Mouse (Mus musculus) forebrain, embryonic 12.5 days (tissue): ENCODE results near the gene Zfp184. TPM values are rescaled to one million over a fixed set of nuclear protein-coding genes. Genes with fewer than 3 reads are reported as not detected.
A peak's percentile ranks its signal among the peaks of the same experiment; 100 is the strongest.

Source experiments
- ATAC-seq: fragments of 200-750 bp; cut with Nextera tagmentation; 2 replicates; pipeline ENCODE4 v1.8.0; 2017; ENCODE audit warnings: moderate TSS enrichment; ENCODE audit not compliant: low FRiP score
- H3K27ac ChIP-seq: fragments of 300-500 bp; sonication (generic); 2 replicates; pipeline ENCODE4 v1.5.1; 2016; ENCODE audit warnings: mild to moderate bottlenecking
- H3K27me3 ChIP-seq: fragments of 300-500 bp; sonication (generic); 2 replicates; pipeline ENCODE4 v1.6.1; 2016; ENCODE audit warnings: mild to moderate bottlenecking
- H3K36me3 ChIP-seq: fragments of 300-500 bp; sonication (generic); replicated peaks from 2 replicates; pipeline ENCODE4 v1.6.1; 2016; ENCODE audit warnings: mild to moderate bottlenecking
- H3K4me1 ChIP-seq: fragments of 300-500 bp; sonication (generic); 2 replicates; pipeline ENCODE4 v1.6.1; 2016
- H3K4me2 ChIP-seq: fragments of 300-500 bp; sonication (generic); 2 replicates; pipeline ENCODE4 v1.6.1; 2016; ENCODE audit warnings: mild to moderate bottlenecking, moderate library complexity
- H3K4me3 ChIP-seq: fragments of 300-500 bp; sonication (generic); replicated peaks from 2 replicates; pipeline ENCODE4 v1.5.1; 2016; ENCODE audit warnings: mild to moderate bottlenecking
- H3K9ac ChIP-seq: fragments of 300-500 bp; sonication (generic); 2 replicates; pipeline ENCODE4 v1.6.1; 2016; ENCODE audit warnings: mild to moderate bottlenecking
- H3K9me3 ChIP-seq: fragments of 300-500 bp; sonication (generic); 2 replicates; pipeline ENCODE4 v1.6.1; 2016
- WGBS: fragments of 180-500 bp; shearing (Covaris S2); methylation state at CpG from one replicate; pipeline ENCODE4 v1.1.7; 2016; 5-methylcytosine and 5-hydroxymethylcytosine counted together
- polyA plus RNA-seq: library from polyadenylated mRNA; unstranded; fragments of >200 nt; fragmentation: Nextera tagmentation; extraction: Ambion mirVana; gene quantifications from 2 replicates; pipeline ENCODE4 v1.2.1, GENCODE M21; 2016

Zfp184 gene
- polyA plus RNA-seq, 1 experiment from 2014 or later, result 24.5 TPM

- Histone ChIP-seq H3K36me3 (no peaks in the 10 kb centered on the region), H3K4me2 (no peak overlapping the region), H3K27me3 (0 out of 2 replicates have a peak, but pooled peaks cover 3% of the 10 kb centered on the region), H3K4me3 (no peak overlapping the region), H3K27ac (no peak overlapping the region), H3K9ac (no peak overlapping the region), H3K9me3 (no peaks in the 10 kb centered on the region), H3K4me1 (no peaks in the 10 kb centered on the region)
- no peak for ATAC-seq
- 66% methylated on average over 2 of the region's 2 CpGs for WGBS
These were observed 24.9 kb downstream of the Zfp184 start for GRCm38 (mm10) chr13:21969816-21970215.

DNA sequence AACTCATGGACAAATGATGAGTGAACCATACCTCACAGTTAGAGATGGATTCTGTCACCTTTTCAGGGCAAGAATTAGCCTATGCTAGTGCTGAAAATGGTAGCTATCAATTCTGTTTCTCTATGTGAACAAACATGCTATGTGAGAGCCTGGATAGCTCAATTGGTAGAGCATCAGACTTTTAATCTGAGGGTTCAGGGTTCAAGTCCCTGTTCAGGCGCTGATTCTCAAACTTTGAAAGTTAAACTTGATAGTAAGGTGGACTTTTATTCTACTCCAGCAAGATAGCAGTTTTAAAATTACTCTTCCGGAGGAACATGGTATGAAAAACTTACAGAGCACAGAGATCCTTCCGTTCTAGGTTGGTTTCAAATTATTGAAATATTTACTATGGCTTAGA, 26.7 kb downstream of the Zfp184 start:
- 0 out of 2 replicates have a peak, but pooled peaks cover 3% of the 10 kb centered on the region for H3K27me3 ChIP-seq
- no peaks in the 10 kb centered on the region for H3K9me3 ChIP-seq
- H3K4me2 ChIP-seq, result no peak overlapping the region
- no peak overlapping the region for H3K27ac ChIP-seq
- no peak overlapping the region for H3K9ac ChIP-seq
- no peaks in the 10 kb centered on the region for H3K4me1 ChIP-seq
- 36% methylated on average over 3 of the region's 3 CpGs for WGBS
- no peaks in the 10 kb centered on the region for H3K36me3 ChIP-seq
- no peak overlapping the region for H3K4me3 ChIP-seq
- no peak for ATAC-seq

- Histone ChIP-seq H3K4me1 (no peaks in the 10 kb centered on the region), H3K9ac (peak overlapping the region; percentile 73), H3K4me2 (peak overlapping the region; percentile 48), H3K27ac (peak overlapping the region; percentile 87), H3K27me3 (peaks cover 6% of the 10 kb centered on the region), H3K4me3 (peak overlapping the region; percentile 56), H3K36me3 (no peaks in the 10 kb centered on the region), H3K9me3 (no peaks in the 10 kb centered on the region)
- ATAC-seq, result peak; percentile 91
- WGBS, result 0% methylated on average over 23 of the region's 23 CpGs
These were observed 29.4 kb downstream of the Zfp184 start for GRCm38 (mm10) chr13:21974221-21974725.

DNA sequence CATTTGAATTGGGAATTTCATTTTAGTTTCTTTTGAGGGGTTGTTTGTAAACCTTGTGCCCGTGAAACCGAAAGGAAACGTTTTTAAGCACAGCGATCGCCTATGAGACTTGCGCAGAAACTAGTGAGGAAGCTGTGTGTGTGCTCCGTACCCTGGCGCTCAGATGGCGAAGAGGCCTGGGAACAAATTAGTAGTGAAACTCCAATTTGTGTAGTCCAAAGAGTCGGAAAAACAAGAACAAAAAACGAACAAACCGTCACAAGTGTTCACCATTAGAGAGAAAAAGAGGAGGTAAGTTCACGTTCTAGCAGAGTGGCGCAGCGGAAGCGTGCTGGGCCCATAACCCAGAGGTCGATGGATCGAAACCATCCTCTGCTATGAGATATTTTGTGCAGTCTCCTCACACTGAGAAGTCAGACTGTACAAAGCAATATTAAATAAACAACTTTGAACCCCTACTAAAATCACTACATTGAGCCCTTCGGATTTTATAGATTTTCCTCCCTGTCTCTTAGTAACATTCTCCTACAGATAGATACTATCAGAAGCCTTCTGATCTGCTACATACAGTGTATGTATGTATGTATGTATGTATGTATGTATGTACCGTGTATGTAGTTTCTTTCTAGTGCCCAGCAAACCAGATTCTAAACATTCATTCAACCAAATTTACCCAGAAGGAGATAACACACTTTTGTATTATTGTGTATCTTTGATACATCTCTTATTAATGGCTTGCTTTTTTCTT, 30.0 kb downstream of the Zfp184 start:
- H3K9me3 ChIP-seq, result no peaks in the 10 kb centered on the region
- 5% methylated on average over 20 of the region's 20 CpGs for WGBS
- H3K27me3 ChIP-seq, result peaks cover 12% of the 10 kb centered on the region
- no peaks in the 10 kb centered on the region for H3K4me1 ChIP-seq
- H3K4me2 ChIP-seq, result peak overlapping the region; percentile 48
- peak overlapping the region; percentile 56 for H3K4me3 ChIP-seq
- H3K36me3 ChIP-seq, result no peaks in the 10 kb centered on the region
- ATAC-seq, result peak; percentile 92
- peak overlapping the region; percentile 73 for H3K9ac ChIP-seq
- peak overlapping the region; percentile 87 for H3K27ac ChIP-seq

DNA sequence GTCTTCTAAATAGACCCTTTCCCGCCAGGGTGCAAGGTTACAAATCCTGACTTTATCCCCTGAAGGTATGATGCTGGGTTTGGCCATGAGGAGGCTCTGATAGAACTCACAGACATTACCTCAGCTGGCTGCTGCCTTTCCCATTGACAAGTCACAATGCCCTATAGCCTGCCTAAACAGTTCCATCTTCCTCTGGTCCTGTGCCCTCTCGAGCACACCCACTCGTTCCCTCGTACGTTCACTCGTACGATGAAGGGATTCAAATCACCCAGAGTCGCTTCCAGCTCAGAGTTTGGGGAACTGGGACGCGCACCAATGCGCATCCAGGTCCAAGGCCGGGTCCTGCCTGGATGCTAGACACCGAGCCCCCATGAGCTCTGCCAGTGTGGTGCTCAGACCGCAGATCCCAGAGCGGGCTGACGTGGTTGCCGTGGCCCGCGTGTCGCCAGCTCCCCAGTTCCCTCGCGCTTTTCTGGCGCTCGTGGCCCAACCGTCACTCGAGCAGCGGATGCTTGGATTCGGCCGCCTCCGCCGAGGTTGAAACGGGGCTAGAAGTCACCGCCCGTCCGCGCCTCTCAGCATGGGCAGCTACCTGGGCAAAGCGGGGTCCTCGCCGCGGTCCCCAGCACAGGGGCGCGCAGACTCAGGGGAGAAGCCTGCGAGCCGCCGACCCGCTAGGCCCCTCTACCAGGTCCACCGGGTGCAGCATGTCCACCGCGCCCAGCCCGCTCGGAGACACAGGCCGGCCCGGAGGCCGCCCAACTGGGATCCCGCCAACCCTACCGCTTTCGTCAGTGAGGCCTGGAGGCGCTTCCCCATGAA, 36.3 kb downstream of the Zfp184 start, which contains the start of gene Pom121l2:
Pom121l2 (plus strand) TSS at position 214 of the 822 bp plus-strand sequence.
- Histone ChIP-seq H3K27me3 (peaks cover 68% of the 10 kb centered on the region), H3K36me3 (no peaks in the 10 kb centered on the region), H3K9me3 (no peaks in the 10 kb centered on the region), H3K4me3 (peak within 1 kb of the TSS; percentile 57), H3K27ac (no peak within 1 kb of the TSS), H3K4me2 (peak within 1 kb of the TSS; percentile 94), H3K9ac (peak within 1 kb of the TSS; percentile 76), H3K4me1 (peaks cover 10% of the 10 kb centered on the region)
- WGBS, result under 1% methylated on average over 58 of the region's 58 CpGs
- ATAC-seq, result peak; percentile 68

- Histone ChIP-seq H3K9ac (peak overlapping the region; percentile 76), H3K36me3 (no peaks in the 10 kb centered on the region), H3K4me2 (peak overlapping the region; percentile 94), H3K27me3 (peaks cover 72% of the 10 kb centered on the region), H3K4me3 (peak overlapping the region; percentile 57), H3K9me3 (no peaks in the 10 kb centered on the region), H3K27ac (no peak overlapping the region), H3K4me1 (peaks cover 10% of the 10 kb centered on the region)
- WGBS, result 3% methylated on average over 17 of the region's 17 CpGs
- peak; percentile 36; the same call in 1 of the 2 replicates for ATAC-seq
These were observed 36.9 kb downstream of the Zfp184 start for GRCm38 (mm10) chr13:21981803-21982193.

DNA sequence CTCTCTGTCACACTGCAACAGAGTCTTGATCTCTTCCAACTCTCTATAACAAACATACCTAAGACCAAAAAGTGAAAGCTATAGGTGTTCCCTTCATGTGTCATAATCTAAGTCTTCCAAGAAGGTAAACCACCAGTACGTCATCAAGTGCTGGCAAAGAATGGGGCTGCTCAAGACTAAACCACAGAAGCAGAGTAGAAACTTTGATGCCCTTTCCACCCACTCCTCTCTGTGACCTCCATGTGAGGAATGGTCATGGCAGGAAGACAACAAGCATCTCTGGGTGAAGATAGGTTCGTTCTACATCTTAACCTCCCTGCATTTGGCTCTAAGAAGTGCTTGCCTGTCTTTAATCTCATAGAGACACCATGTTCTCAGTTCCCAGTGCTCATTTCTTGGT, 39.6 kb downstream of the Zfp184 start:
- 80% methylated on average over 2 of the region's 2 CpGs for WGBS
- no peak overlapping the region for H3K4me3 ChIP-seq
- no peak overlapping the region for H3K9ac ChIP-seq
- no peaks in the 10 kb centered on the region for H3K9me3 ChIP-seq
- peaks cover 10% of the 10 kb centered on the region for H3K4me1 ChIP-seq
- H3K27ac ChIP-seq, result no peak overlapping the region
- no peaks in the 10 kb centered on the region for H3K36me3 ChIP-seq
- H3K4me2 ChIP-seq, result no peak overlapping the region
- H3K27me3 ChIP-seq, result peaks cover 66% of the 10 kb centered on the region
- no peak for ATAC-seq

- Histone ChIP-seq H3K9me3 (no peaks in the 10 kb centered on the region), H3K27ac (no peak overlapping the region), H3K36me3 (no peaks in the 10 kb centered on the region), H3K4me1 (peaks cover 22% of the 10 kb centered on the region), H3K4me3 (no peak overlapping the region), H3K9ac (no peak overlapping the region), H3K27me3 (peaks cover 37% of the 10 kb centered on the region), H3K4me2 (no peak overlapping the region)
- no peak for ATAC-seq
- WGBS, result 84% methylated on average over 5 of the region's 5 CpGs
These were observed 47.7 kb downstream of the Zfp184 start for GRCm38 (mm10) chr13:21992550-21992949.

DNA sequence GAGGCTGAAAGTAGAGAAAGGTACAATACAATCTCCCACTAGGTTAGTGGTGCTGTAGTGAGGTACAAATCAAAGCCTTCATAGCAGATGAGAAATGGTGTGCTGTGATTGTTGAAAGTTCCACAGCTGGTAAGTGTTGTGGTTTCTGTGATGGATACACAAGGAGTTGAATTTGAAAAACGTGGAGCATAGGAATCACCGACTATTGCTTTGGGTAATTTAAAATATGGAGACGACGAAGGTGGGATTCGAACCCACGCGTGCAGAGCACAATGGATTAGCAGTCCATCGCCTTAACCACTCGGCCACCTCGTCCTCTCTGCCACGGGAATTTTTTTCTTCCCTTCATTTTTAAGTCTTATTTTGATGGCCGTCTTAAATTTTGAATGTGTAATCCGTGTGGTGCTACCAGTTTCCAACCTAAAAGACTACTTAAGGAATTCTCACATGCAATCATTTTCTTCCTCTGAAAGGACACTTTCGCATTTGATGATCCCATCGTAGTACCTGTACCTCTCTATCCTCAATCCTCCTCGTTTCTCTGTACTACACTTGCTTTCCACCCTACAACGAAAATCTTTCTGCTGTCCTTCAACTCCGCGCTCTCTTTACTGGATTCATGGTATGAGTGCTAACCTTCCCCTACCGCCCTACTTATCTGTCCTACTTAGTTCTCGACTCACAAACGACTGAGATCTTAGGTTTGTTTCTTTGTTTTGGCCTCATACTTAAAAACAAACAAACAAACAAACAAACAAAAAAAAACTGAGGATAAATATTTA, 49.3 kb downstream of the Zfp184 start:
- Histone ChIP-seq H3K36me3 (no peaks in the 10 kb centered on the region), H3K27ac (no peak overlapping the region), H3K4me1 (peaks cover 22% of the 10 kb centered on the region), H3K4me2 (peak overlapping the region; percentile 15), H3K27me3 (peaks cover 53% of the 10 kb centered on the region), H3K9me3 (no peaks in the 10 kb centered on the region), H3K4me3 (no peak overlapping the region; the same call in 1 of the 2 replicates), H3K9ac (no peak overlapping the region)
- 1% methylated on average over 22 of the region's 22 CpGs for WGBS
- ATAC-seq, result no peak

DNA sequence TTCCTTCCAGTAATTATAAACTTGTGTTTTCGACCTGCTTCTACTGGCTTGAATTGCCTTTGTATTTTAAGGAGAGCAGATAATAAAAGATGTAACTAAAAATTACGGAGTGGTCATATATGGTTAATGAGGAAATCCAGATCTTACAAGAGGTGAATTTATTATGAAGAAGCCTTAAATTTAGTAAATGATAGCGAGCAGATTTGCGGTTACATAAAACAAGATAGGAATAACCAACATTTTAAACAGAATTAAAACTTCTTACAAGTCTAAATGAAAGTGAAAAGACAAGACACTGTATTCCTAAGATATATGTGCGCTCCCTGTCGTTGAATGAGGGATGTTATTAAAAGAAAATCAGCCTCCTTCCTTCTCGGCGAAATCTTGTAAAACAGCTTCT, 50.0 kb downstream of the Zfp184 start:
- no peaks in the 10 kb centered on the region for H3K9me3 ChIP-seq
- H3K27me3 ChIP-seq, result peaks cover 60% of the 10 kb centered on the region
- H3K36me3 ChIP-seq, result no peaks in the 10 kb centered on the region
- H3K4me2 ChIP-seq, result peak overlapping the region; percentile 56
- peak overlapping the region; percentile 33; the same call in 1 of the 2 replicates for H3K9ac ChIP-seq
- H3K4me3 ChIP-seq, result peak overlapping the region; percentile 39
- no peak overlapping the region for H3K27ac ChIP-seq
- H3K4me1 ChIP-seq, result peaks cover 22% of the 10 kb centered on the region
- no peak for ATAC-seq
- WGBS, result 4% methylated on average over 8 of the region's 8 CpGs

- peaks cover 22% of the 10 kb centered on the region for H3K4me1 ChIP-seq
- peak overlapping the region; percentile 33 for H3K9ac ChIP-seq
- H3K4me3 ChIP-seq, result peak overlapping the region; percentile 39
- H3K27me3 ChIP-seq, result peaks cover 65% of the 10 kb centered on the region
- H3K27ac ChIP-seq, result no peak overlapping the region
- no peaks in the 10 kb centered on the region for H3K9me3 ChIP-seq
- peak overlapping the region; percentile 56 for H3K4me2 ChIP-seq
- ATAC-seq, result 0 out of 2 replicates have a peak, but pooled peaks have one; percentile 53
- H3K36me3 ChIP-seq, result no peaks in the 10 kb centered on the region
- WGBS, result 1% methylated on average over 21 of the region's 21 CpGs
These were observed 50.5 kb downstream of the Zfp184 start for GRCm38 (mm10) chr13:21995331-21995914.
